Mouse (Mus musculus) heart, postnatal 0 days (tissue): ENCODE results near the gene Tbc1d2b. TPM values are rescaled to one million over a fixed set of nuclear protein-coding genes. Genes with fewer than 3 reads are reported as not detected.

Experiments
- ATAC-seq: fragments of 200-750 bp; cut with Nextera tagmentation; 2 replicates; pipeline ENCODE4 v1.8.0; 2017; ENCODE audit warnings: low read depth, moderate number of reproducible peaks, moderate library complexity; ENCODE audit not compliant: insufficient read depth
- DNase-seq: peaks from one replicate; pipeline ENCODE4 v3.0.0-alpha.2; 2016; ENCODE audit warnings: low spot score
- H3K27ac ChIP-seq: fragments of 300-500 bp; sonication (generic); 2 replicates; pipeline ENCODE4 v1.5.1; 2014; ENCODE audit warnings: low read depth, mild to moderate bottlenecking
- H3K27me3 ChIP-seq: fragments of 300-500 bp; sonication (generic); 2 replicates; pipeline ENCODE4 v1.6.1; 2014; ENCODE audit warnings: low read length, mixed read lengths; ENCODE audit not compliant: control insufficient read depth, insufficient read depth
- H3K36me3 ChIP-seq: fragments of 300-500 bp; sonication (generic); replicated peaks from 2 replicates; pipeline ENCODE4 v1.6.1; 2014; ENCODE audit warnings: low read length, mixed read lengths; ENCODE audit not compliant: control insufficient read depth, insufficient read depth
- H3K4me1 ChIP-seq: fragments of 300-500 bp; sonication (generic); 2 replicates; pipeline ENCODE4 v1.6.1; 2014; ENCODE audit warnings: antibody characterized with exemption; ENCODE audit not compliant: control insufficient read depth, insufficient read depth
- H3K4me2 ChIP-seq: fragments of 300-500 bp; sonication (generic); 2 replicates; pipeline ENCODE4 v1.6.1; 2014; ENCODE audit warnings: low read depth, mild to moderate bottlenecking, low read length, moderate library complexity
- H3K4me3 ChIP-seq: fragments of 300-500 bp; sonication (generic); 2 replicates; pipeline ENCODE4 v1.5.1; 2014; ENCODE audit warnings: low read depth, low read length
- H3K9ac ChIP-seq: fragments of 300-500 bp; sonication (generic); replicated peaks from 2 replicates; pipeline ENCODE4 v1.6.1; 2014; ENCODE audit warnings: low read depth, low read length, mixed read lengths
- H3K9me3 ChIP-seq: fragments of 300-500 bp; sonication (generic); replicated peaks from 2 replicates; pipeline ENCODE4 v1.6.1; 2016; ENCODE audit warnings: low read length; ENCODE audit not compliant: control insufficient read depth
- CTCF ChIP-seq: IDR thresholded peaks from 2 replicates; pipeline ENCODE4 v1.5.1; 2016; ENCODE audit warnings: antibody characterized with exemption, control low read depth, low read depth
- EP300 ChIP-seq: IDR thresholded peaks from 2 replicates; pipeline ENCODE4 v1.6.1; 2016; ENCODE audit warnings: antibody characterized with exemption, low read depth
- WGBS: fragments of 180-500 bp; shearing (Covaris S2); extraction: QIAGEN DNeasy Blood & Tissue Kit; methylation state at CpG from one replicate; pipeline ENCODE4 v1.1.7; 2014; 5-methylcytosine and 5-hydroxymethylcytosine counted together
- polyA plus RNA-seq: library from polyadenylated mRNA; unstranded; fragments of >200 nt; fragmentation: Nextera tagmentation; extraction: Ambion mirVana; gene quantifications from 2 replicates; pipeline ENCODE4 v1.2.1, GENCODE M21; 2015
- total RNA-seq: library from RNA; depleted of rRNA; stranded (reverse); fragments of >200 nt; gene quantifications from 2 replicates; pipeline ENCODE4 v1.2.3, GENCODE M21; 2014; ENCODE audit warnings: low replicate concordance

The Tbc1d2b gene
- total and polyA plus RNA-seq, 2 experiments from 2014 or later: 2.9 to 24.7 TPM

DNA sequence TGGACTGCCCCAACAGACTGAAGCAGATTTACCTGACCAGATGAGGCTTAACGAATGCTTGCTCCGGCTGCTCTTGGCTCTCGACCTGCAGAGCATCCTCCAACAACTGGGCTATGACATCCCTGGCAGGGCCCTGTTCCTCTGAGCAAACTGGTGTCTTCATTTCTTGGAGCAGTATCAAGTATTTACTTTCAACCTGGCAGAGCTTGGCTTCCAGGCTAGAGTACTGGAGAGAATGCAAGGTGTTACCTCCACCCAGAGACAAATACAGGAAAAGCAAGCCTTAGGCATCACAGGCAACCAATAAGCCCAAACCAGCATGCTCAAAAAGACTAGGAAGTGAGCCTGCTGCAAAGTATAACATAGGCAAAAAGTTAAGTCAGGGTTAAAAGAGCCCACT is 48.3 kb downstream of the Tbc1d2b start:
- H3K4me3 ChIP-seq: no peak overlapping the region
- no peak for TF ChIP-seq CTCF
- TF ChIP-seq EP300: no peak
- no peak for ATAC-seq
- H3K9ac ChIP-seq: no peak overlapping the region
- H3K36me3 ChIP-seq: peaks cover 51% of the 10 kb centered on the region
- H3K4me2 ChIP-seq: no peak overlapping the region
- WGBS: 80% methylated on average over 3 of the region's 3 CpGs
- peaks cover 27% of the 10 kb centered on the region for H3K4me1 ChIP-seq
- peak overlapping the region; percentile 18; the same call in 1 of the 2 replicates for H3K27ac ChIP-seq
- H3K27me3 ChIP-seq: no peaks in the 10 kb centered on the region
- no peaks in the 10 kb centered on the region for H3K9me3 ChIP-seq
- DNase-seq: no peak

DNA sequence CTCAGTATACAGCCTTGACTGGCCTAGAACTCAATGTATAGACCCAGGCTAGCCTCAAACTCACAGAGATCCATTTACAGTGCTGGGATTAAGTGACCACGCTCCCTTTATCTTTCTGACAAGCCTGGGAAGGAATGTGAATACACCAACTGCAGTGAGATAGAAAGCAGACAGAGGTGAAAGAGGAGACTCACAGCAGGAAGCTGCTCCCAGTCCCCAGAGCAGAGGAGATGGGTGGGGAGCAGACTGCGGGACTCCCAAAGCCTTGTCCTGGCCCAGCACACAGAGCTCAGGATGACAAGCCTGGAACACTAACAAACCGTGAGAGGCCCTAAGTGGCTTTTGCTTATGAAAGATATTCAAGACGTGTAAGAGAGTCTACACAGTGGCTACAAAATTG is 53.1 kb downstream of the Tbc1d2b start:
- WGBS: 32% methylated on average over 4 of the region's 4 CpGs
- Histone ChIP-seq H3K4me3 (no peak overlapping the region), H3K4me1 (peaks cover 18% of the 10 kb centered on the region), H3K27ac (no peak overlapping the region), H3K9me3 (no peaks in the 10 kb centered on the region), H3K4me2 (no peak overlapping the region), H3K9ac (no peak overlapping the region), H3K36me3 (peaks cover 34% of the 10 kb centered on the region), H3K27me3 (no peaks in the 10 kb centered on the region)
- DNase-seq (no peak), ATAC-seq (no peak)
- no peak for TF ChIP-seq EP300
- no peak for TF ChIP-seq CTCF

DNA sequence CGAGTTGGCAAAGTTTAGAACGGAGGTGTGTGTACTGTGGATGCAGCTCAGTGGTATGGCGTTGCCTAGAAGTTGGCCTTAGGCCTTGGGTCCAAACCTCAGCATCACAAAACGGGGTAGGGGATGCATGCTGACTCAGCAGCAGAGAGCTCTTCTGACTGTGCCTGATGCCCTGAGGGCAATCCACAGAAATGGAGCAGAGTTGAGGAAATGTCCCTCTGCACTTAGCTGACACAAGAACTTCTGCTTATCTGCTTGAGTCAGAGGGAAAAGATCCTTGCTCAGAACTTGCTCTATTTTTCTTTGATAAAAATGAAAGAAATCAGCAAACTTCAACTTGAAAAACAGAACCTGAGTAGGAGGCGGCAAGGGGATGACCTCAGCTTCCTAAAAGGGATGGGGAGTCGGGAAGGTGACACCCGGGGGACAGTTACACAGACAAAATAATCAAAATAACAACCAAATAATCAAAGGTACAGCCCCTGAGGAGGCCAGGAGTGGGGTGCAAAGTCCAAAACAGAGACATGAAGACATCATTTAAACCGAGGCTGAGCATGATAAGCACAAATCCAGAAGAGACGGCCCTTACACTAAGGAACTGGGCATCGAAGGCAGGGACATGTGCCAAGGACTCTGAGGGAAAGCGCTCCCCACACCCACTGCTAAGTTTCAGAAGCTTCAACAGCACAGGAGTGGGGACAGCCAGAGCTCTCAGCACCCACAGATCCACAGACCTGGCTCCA is 54.2 kb downstream of the Tbc1d2b start:
- H3K36me3 ChIP-seq: peaks cover 28% of the 10 kb centered on the region
- no peaks in the 10 kb centered on the region for H3K27me3 ChIP-seq
- no peaks in the 10 kb centered on the region for H3K9me3 ChIP-seq
- WGBS: 58% methylated on average over 11 of the region's 11 CpGs
- no peak for ATAC-seq
- H3K4me2 ChIP-seq: no peak overlapping the region
- TF ChIP-seq EP300: no peak
- no peak for TF ChIP-seq CTCF
- H3K9ac ChIP-seq: no peak overlapping the region
- no peak for DNase-seq
- no peak overlapping the region for H3K27ac ChIP-seq
- peaks cover 17% of the 10 kb centered on the region for H3K4me1 ChIP-seq
- no peak overlapping the region for H3K4me3 ChIP-seq

DNA sequence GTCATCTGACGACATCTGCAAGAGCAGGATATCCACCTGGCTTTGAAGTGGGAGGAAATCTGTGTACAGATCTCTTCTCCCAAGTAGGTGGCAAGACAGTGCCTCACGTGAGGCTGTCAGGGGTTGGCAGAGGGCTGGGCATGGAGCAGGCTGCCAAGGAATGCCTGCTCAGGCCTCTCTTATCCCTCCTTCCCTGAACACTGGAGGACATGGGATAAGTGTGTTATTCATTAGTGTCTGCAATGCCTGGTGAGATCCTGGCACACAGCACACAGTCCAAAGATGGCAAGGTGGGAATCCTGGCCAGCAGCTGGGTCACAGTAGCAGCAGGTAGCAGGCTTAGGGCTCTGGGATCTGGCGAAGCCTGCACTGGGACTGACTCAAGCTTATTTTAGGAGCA is 57.5 kb downstream of the Tbc1d2b start:
- Histone ChIP-seq H3K27me3 (no peaks in the 10 kb centered on the region), H3K9ac (no peak overlapping the region), H3K4me1 (peaks cover 17% of the 10 kb centered on the region), H3K9me3 (no peaks in the 10 kb centered on the region), H3K4me3 (no peak overlapping the region), H3K36me3 (peaks cover 9% of the 10 kb centered on the region), H3K4me2 (no peak overlapping the region), H3K27ac (no peak overlapping the region)
- no peak for TF ChIP-seq CTCF
- TF ChIP-seq EP300: no peak
- 40% methylated on average over 3 of the region's 3 CpGs for WGBS
- no peak for DNase-seq
- ATAC-seq: peak; percentile 60

DNA sequence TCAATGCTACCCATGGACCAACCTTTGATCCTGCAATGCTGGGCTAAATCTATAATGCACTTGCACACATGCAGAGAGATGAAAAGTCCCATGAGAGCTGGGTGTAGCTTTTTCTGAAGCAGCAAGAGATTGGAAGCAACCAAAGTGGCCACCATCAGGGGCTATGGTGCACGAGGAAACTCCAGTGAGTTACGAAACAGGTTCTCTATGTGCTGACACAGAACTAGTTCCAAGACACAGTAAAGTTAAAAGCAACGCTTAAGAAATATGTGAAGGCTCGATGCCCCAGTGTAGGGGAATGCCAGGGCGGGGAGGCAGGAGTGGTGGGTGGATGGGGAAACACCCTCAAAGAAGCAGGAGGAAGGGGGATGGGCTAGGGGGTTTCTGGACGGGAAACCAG is 61.9 kb downstream of the Tbc1d2b start:
- TF ChIP-seq CTCF (no peak), EP300 (no peak)
- H3K27ac ChIP-seq: no peak overlapping the region
- no peak overlapping the region for H3K4me3 ChIP-seq
- no peak overlapping the region for H3K4me2 ChIP-seq
- H3K9me3 ChIP-seq: no peaks in the 10 kb centered on the region
- ATAC-seq: no peak
- no peak for DNase-seq
- no peaks in the 10 kb centered on the region for H3K27me3 ChIP-seq
- peaks cover 5% of the 10 kb centered on the region for H3K4me1 ChIP-seq
- no peak overlapping the region for H3K9ac ChIP-seq
- H3K36me3 ChIP-seq: peaks cover 17% of the 10 kb centered on the region
- 81% methylated on average over 6 of the region's 6 CpGs for WGBS

DNA sequence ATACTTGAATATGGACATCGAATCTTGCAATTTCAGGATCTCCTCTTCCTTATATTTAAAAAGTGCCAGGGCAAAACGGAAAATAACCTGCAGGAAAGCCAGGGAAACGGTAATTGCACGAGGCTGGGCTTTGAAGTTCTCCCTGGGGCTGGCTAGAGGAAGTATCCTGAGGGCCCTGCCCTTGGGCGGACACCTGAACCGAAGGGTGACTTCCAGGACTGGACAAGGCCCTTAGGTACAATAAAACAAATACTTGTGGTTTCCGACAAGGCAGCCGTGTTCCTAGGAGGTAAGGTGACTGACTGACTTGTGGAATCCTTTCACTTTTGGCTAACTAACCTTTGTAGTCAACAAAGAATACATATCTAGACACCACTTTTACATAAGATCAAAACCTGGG is 62.8 kb downstream of the Tbc1d2b start:
- no peaks in the 10 kb centered on the region for H3K4me1 ChIP-seq
- no peak overlapping the region for H3K4me3 ChIP-seq
- DNase-seq (no peak), ATAC-seq (no peak)
- no peak overlapping the region for H3K4me2 ChIP-seq
- H3K9me3 ChIP-seq: no peaks in the 10 kb centered on the region
- no peak overlapping the region for H3K9ac ChIP-seq
- 85% methylated on average over 8 of the region's 8 CpGs for WGBS
- no peak overlapping the region for H3K27ac ChIP-seq
- TF ChIP-seq CTCF (no peak), EP300 (no peak)
- no peaks in the 10 kb centered on the region for H3K27me3 ChIP-seq
- H3K36me3 ChIP-seq: peaks cover 23% of the 10 kb centered on the region
